ENCODE assay signal across 8 mouse cellular contexts in the genomic region with DNA sequence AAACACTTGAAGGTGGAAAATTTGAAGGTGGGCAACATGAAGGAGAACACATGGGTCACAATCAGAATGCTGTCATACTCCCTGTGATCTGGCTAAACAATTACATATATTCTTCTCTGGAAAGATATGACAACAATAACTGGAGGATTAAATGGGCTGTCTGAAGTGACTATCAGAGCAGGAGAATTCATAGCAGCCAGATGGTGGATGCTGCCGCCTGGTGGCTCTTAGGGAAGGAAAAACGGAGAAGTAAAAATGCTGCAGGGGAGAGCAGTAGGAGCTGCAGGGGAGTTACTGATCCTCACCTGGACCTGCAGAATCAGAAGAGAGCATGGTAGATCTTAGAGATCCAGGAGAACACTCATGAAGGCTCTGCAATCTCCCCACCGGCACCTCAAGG.
DNase-seq lines count a peak whose midpoint lies in the region; ATAC-seq lines count a peak whose summit lies in the region.

No protein-coding gene starts in this region.

- no peak overlapping the region for H3K4me2 ChIP-seq in hindbrain, embryonic 11.5 days (replicated peaks; ENCODE audit: low read depth, low read length)
- no peak overlapping the region for H3K4me2 ChIP-seq in hindbrain, embryonic 16.5 days (ENCODE audit: low read length)
- no peak overlapping the region for H3K4me2 ChIP-seq in heart, embryonic 11.5 days

- H3K4me1 ChIP-seq in hindbrain, embryonic 11.5 days (replicated peaks; ENCODE audit: control insufficient read depth, insufficient read depth, low read length) = no peaks in the 10 kb centered on the region
- H3K4me1 ChIP-seq in hindbrain, embryonic 16.5 days (ENCODE audit: control insufficient read depth, insufficient read depth, low read depth, low read length) = no peaks in the 10 kb centered on the region
- H3K4me1 ChIP-seq in heart, embryonic 11.5 days (ENCODE audit: control insufficient read depth, insufficient read depth, low read length) = no peaks in the 10 kb centered on the region

- H3K9me3 ChIP-seq in hindbrain, embryonic 11.5 days (ENCODE audit: control insufficient read depth, low read length) = no peaks in the 10 kb centered on the region
- no peaks in the 10 kb centered on the region for H3K9me3 ChIP-seq in hindbrain, embryonic 16.5 days (ENCODE audit: control insufficient read depth, low read length)
- no peaks in the 10 kb centered on the region for H3K9me3 ChIP-seq in heart, embryonic 11.5 days (replicated peaks; ENCODE audit: control insufficient read depth, low read length)

- H3K27me3 ChIP-seq in hindbrain, embryonic 11.5 days (ENCODE audit: control insufficient read depth, insufficient read depth, low read length) = no peaks in the 10 kb centered on the region
- H3K27me3 ChIP-seq in hindbrain, embryonic 16.5 days (replicated peaks; ENCODE audit: control insufficient read depth, insufficient read depth, low read length) = no peaks in the 10 kb centered on the region
- no peaks in the 10 kb centered on the region for H3K27me3 ChIP-seq in heart, embryonic 11.5 days (ENCODE audit: control insufficient read depth, insufficient read depth, low read length)

- no peak overlapping the region for H3K27ac ChIP-seq in hindbrain, embryonic 11.5 days (ENCODE audit: low read depth, low read length)
- no peak overlapping the region for H3K27ac ChIP-seq in hindbrain, embryonic 16.5 days (ENCODE audit: low read depth, low read length)
- H3K27ac ChIP-seq in heart, embryonic 11.5 days (ENCODE audit: low read depth, low read length) = no peak overlapping the region

- H3K4me3 ChIP-seq in hindbrain, embryonic 11.5 days (ENCODE audit: low read depth, low read length) = no peak overlapping the region
- no peak overlapping the region for H3K4me3 ChIP-seq in hindbrain, embryonic 16.5 days (ENCODE audit: low read length)
- H3K4me3 ChIP-seq in heart, embryonic 11.5 days (ENCODE audit: low read depth, low read length) = no peak overlapping the region

- 26% methylated on average over 3 of the region's 3 CpGs for WGBS in hindbrain, embryonic 11.5 days
- 24% methylated on average over 3 of the region's 3 CpGs for WGBS in hindbrain, embryonic 16.5 days
- 20% methylated on average over 3 of the region's 3 CpGs for WGBS in heart, embryonic 11.5 days (ENCODE audit: insufficient replicate concordance)

- peak; percentile 43 for DNase-seq in hindbrain, embryonic 11.5 days (ENCODE audit: low spot score)
- DNase-seq in ZHBTc4 (ENCODE audit: low read depth, low spot score) = peak; percentile 36
- peak; percentile 2 to 49 for DNase-seq in frontal cortex, adult 2 months (ENCODE audit: extremely low spot score in 1 of 2, low spot score in 1 of 2)
- peak; percentile 41 for DNase-seq in left cerebral cortex, postnatal 4 days
- peak; percentile 8 for DNase-seq in right cerebral cortex, postnatal 25 days
- no peak for DNase-seq in spleen, postnatal 36 days (ENCODE audit: low spot score in 2 of 2)

- H3K36me3 ChIP-seq in hindbrain, embryonic 11.5 days (ENCODE audit: control insufficient read depth, insufficient read depth, low read length) = no peaks in the 10 kb centered on the region
- no peaks in the 10 kb centered on the region for H3K36me3 ChIP-seq in hindbrain, embryonic 16.5 days (ENCODE audit: control insufficient read depth, insufficient read depth, low read length)
- no peaks in the 10 kb centered on the region for H3K36me3 ChIP-seq in heart, embryonic 11.5 days (ENCODE audit: control insufficient read depth, insufficient read depth, low read length)

- H3K9ac ChIP-seq in hindbrain, embryonic 11.5 days (ENCODE audit: low read depth, low read length) = no peak overlapping the region
- no peak overlapping the region for H3K9ac ChIP-seq in hindbrain, embryonic 16.5 days (ENCODE audit: low read depth, low read length)
- H3K9ac ChIP-seq in heart, embryonic 11.5 days (ENCODE audit: low read depth, low read length) = no peak overlapping the region

- intact Hi-C loops in left cerebral cortex, postnatal 4 days (cut with DNase I) = no loop called here

- no peak for ATAC-seq in hindbrain, embryonic 11.5 days (ENCODE audit: low FRiP score)
- ATAC-seq in hindbrain, embryonic 16.5 days = no peak
- no peak for ATAC-seq in heart, embryonic 11.5 days (replicated peaks; ENCODE audit: insufficient number of reproducible peaks, low FRiP score, low TSS enrichment)

Comparison
In these comparisons a context has a peak if more than half of its experiments do, and no peak if none do; other contexts are left out.
1. DNase-seq: peak in hindbrain, embryonic 11.5 days (single experiment), ZHBTc4 (single experiment), frontal cortex, adult 2 months (2 of 2), left cerebral cortex, postnatal 4 days (single experiment) and right cerebral cortex, postnatal 25 days (single experiment); none in spleen, postnatal 36 days (0 of 2).